In the genomic region with DNA sequence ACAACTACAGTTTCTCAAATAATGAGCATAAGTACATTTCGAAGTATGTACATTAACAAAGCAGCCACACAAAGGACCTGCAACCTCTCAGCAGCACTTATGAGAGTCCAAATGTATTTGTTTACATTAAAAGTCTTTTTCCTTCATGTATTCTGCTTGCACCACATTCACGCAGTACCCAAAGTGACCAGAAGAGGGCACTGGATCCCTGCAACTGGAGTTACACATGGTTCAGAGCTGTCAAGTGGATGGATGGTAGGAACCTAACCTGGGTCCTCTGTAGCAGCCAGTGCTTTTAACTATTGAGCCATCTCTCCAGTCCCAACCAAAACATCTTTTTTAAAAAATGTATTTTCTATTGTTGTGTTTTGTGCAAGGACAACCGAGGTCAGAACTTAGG, we compare ENCODE assay signal across 10 mouse cellular contexts. TPM values are rescaled to one million over a fixed set of nuclear protein-coding genes. Genes with fewer than 3 reads are reported as not detected.
DNase-seq lines count a peak whose midpoint lies in the region; ATAC-seq and TF ChIP-seq lines count a peak whose summit lies in the region.
"Had no signal": no experiment of that assay in that cellular context is flagged by ENCODE, and none has a peak within 500 bp of the region (broad histone marks: within the 10 kb centered on the region; RNA-seq: fewer than 3 reads in every experiment).

No protein-coding gene starts in this region.

- no peaks in the 10 kb centered on the region for H3K9me3 ChIP-seq in midbrain, embryonic 14.5 days (ENCODE audit: control insufficient read depth, low read length)
- H3K9me3 ChIP-seq in midbrain, embryonic 15.5 days = no peaks in the 10 kb centered on the region
- no peaks in the 10 kb centered on the region for H3K9me3 ChIP-seq in hindbrain, postnatal 0 days (ENCODE audit: low read length)
- H3K9me3 ChIP-seq: heart, embryonic 15.5 days had no signal

- DNase-seq in midbrain, embryonic 14.5 days = peak; percentile 66
- DNase-seq in WW6 (ENCODE audit: low read depth, low spot score) = peak; percentile 22
- peak; percentile 53 to 76 for DNase-seq in cerebellum, postnatal 25 days
- DNase-seq in hindbrain, postnatal 0 days (ENCODE audit: low spot score) = peak; percentile 66
- DNase-seq in lung, adult 18-20 months = peak; percentile 44 to 52
- peak; percentile 71 for DNase-seq in right cerebral cortex, postnatal 4 days
- no peak for DNase-seq in frontal cortex, postnatal 10 days (ENCODE audit: low spot score in 2 of 2)

- peaks cover 96% of the 10 kb centered on the region for H3K36me3 ChIP-seq in midbrain, embryonic 14.5 days (ENCODE audit: control insufficient read depth, insufficient read depth, low read length)
- peaks cover 67% of the 10 kb centered on the region for H3K36me3 ChIP-seq in midbrain, embryonic 15.5 days (replicated peaks)
- peaks cover 87% of the 10 kb centered on the region for H3K36me3 ChIP-seq in hindbrain, postnatal 0 days (ENCODE audit: insufficient read depth, low read length)

- no peak overlapping the region for H3K4me3 ChIP-seq in midbrain, embryonic 14.5 days (replicated peaks; ENCODE audit: low read depth, low read length)
- H3K4me3 ChIP-seq in midbrain, embryonic 15.5 days = no peak overlapping the region
- H3K4me3 ChIP-seq in hindbrain, postnatal 0 days (ENCODE audit: low read length) = no peak overlapping the region
- H3K4me3 ChIP-seq: heart, embryonic 15.5 days; neural tube, embryonic 13.5 days had no signal

- H3K9ac ChIP-seq in midbrain, embryonic 14.5 days (replicated peaks; ENCODE audit: low read length) = no peak overlapping the region
- no peak overlapping the region for H3K9ac ChIP-seq in midbrain, embryonic 15.5 days
- no peak overlapping the region for H3K9ac ChIP-seq in hindbrain, postnatal 0 days (replicated peaks; ENCODE audit: low read length)
- H3K9ac ChIP-seq: heart, embryonic 15.5 days; neural tube, embryonic 13.5 days had no signal

- H3K4me1 ChIP-seq in midbrain, embryonic 14.5 days (ENCODE audit: control insufficient read depth, insufficient read depth, low read length) = no peaks in the 10 kb centered on the region
- H3K4me1 ChIP-seq in midbrain, embryonic 15.5 days = no peaks in the 10 kb centered on the region
- no peaks in the 10 kb centered on the region for H3K4me1 ChIP-seq in hindbrain, postnatal 0 days (ENCODE audit: insufficient read depth, low read length)
- H3K4me1 ChIP-seq: heart, embryonic 15.5 days; neural tube, embryonic 13.5 days had no signal

- WGBS in midbrain, embryonic 14.5 days = 73% methylated on average over 3 of the region's 3 CpGs
- WGBS in midbrain, embryonic 15.5 days = 66% methylated on average over 3 of the region's 3 CpGs
- 67% methylated on average over 3 of the region's 3 CpGs for WGBS in hindbrain, postnatal 0 days

- ATAC-seq in midbrain, embryonic 14.5 days (ENCODE audit: low FRiP score, low TSS enrichment) = no peak
- ATAC-seq in midbrain, embryonic 15.5 days (replicated peaks) = no peak
- ATAC-seq in hindbrain, postnatal 0 days = no peak

- TF ChIP-seq CTCF in hindbrain, postnatal 0 days (IDR thresholded peaks at IDR 0.05; ENCODE audit: low read depth) = peak; percentile 80

- no peak overlapping the region for H3K27ac ChIP-seq in midbrain, embryonic 14.5 days (replicated peaks; ENCODE audit: low read depth, low read length)
- H3K27ac ChIP-seq in midbrain, embryonic 15.5 days = no peak overlapping the region
- no peak overlapping the region for H3K27ac ChIP-seq in hindbrain, postnatal 0 days
- H3K27ac ChIP-seq: heart, embryonic 15.5 days; neural tube, embryonic 13.5 days had no signal

- no peaks in the 10 kb centered on the region for H3K27me3 ChIP-seq in midbrain, embryonic 14.5 days (ENCODE audit: control insufficient read depth, insufficient read depth, low read length)
- no peaks in the 10 kb centered on the region for H3K27me3 ChIP-seq in midbrain, embryonic 15.5 days (replicated peaks)
- H3K27me3 ChIP-seq in hindbrain, postnatal 0 days (ENCODE audit: insufficient read depth, low read length) = no peaks in the 10 kb centered on the region
- H3K27me3 ChIP-seq: heart, embryonic 15.5 days; neural tube, embryonic 13.5 days had no signal

- no peak overlapping the region for H3K4me2 ChIP-seq in midbrain, embryonic 14.5 days (ENCODE audit: low read length)
- no peak overlapping the region for H3K4me2 ChIP-seq in midbrain, embryonic 15.5 days
- no peak overlapping the region for H3K4me2 ChIP-seq in hindbrain, postnatal 0 days (ENCODE audit: low read depth, low read length)
- H3K4me2 ChIP-seq: heart, embryonic 15.5 days; neural tube, embryonic 13.5 days had no signal

RNA-seq across cellular contexts. Expression of a gene that starts 35.2 kb away (rescaled TPM):
- 19.7 and 24.1 TPM in 2 replicates for polyA plus RNA-seq in midbrain, embryonic 14.5 days (2014; fragmentation: Nextera tagmentation; extraction: Ambion mirVana)
- 17.0 and 18.3 TPM in 2 replicates for polyA plus RNA-seq in midbrain, embryonic 15.5 days (2015; fragmentation: Nextera tagmentation; extraction: Ambion mirVana)
- 20.8 and 33.0 TPM in 2 replicates for total RNA-seq in hindbrain, postnatal 0 days (2014; rRNA removed)
- polyA plus RNA-seq in hindbrain, postnatal 0 days (2015; fragmentation: Nextera tagmentation; extraction: Ambion mirVana) = 8.5 and 8.7 TPM in 2 replicates

Comparison
In these comparisons a context has a peak if more than half of its experiments do, and no peak if none do; other contexts are left out.
1. DNase-seq: peak in midbrain, embryonic 14.5 days (single experiment), WW6 (single experiment), cerebellum, postnatal 25 days (2 of 2), hindbrain, postnatal 0 days (single experiment), lung, adult 18-20 months (2 of 2) and right cerebral cortex, postnatal 4 days (single experiment); none in frontal cortex, postnatal 10 days (0 of 2).